Mouse (Mus musculus): ENCODE measurements at regions not wholly inside any gene's neighbourhood (a gene's known extent, or its start where the extent isn't known, plus 50 kb on each side); places are given as distances from the start of the nearest gene placed in this dataset.

- TF ChIP-seq POLR2A (IDR thresholded peaks at IDR 0.05; ENCODE audit: low read depth, low read length) (no peak), CTCF (IDR thresholded peaks at IDR 0.05; ENCODE audit: borderline replicate concordance, insufficient read depth, low read length) (no peak)
These were observed 73.1 kb upstream of the Cpm start for GRCm38 (mm10) chr10:117556027-117556789.

DNA sequence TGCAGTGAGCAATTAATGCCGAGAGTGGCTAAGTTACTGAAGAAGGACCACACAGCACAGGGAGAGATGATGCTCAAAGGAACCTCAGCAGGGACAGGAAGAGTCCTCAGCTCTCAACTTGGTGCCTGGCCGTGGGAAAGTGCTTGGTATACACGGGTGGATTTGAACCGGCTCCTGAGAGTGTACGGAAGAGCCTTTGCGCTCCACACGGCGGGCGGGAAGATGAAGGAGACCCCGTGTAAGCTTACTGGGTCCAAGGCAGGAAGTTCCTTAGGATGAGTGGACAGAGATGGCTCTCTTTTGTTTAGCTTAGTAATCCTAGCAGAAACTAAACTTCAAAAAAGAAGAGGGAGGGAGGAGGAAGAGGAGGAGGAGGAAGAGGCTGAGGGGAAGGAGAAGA lies 73.8 kb upstream of the Cpm start:
- Histone ChIP-seq H3K4me1 (ENCODE audit: control insufficient read depth, insufficient read depth, low read length) (no peaks in the 10 kb centered on the region), H3K27ac (ENCODE audit: insufficient read depth, low read length) (no peak overlapping the region), H3K4me3 (ENCODE audit: insufficient read depth, low read length) (no peak overlapping the region)
- no peak for TF ChIP-seq POLR2A (IDR thresholded peaks at IDR 0.05; ENCODE audit: low read depth, low read length)
- no peak for TF ChIP-seq CTCF (IDR thresholded peaks at IDR 0.05; ENCODE audit: borderline replicate concordance, insufficient read depth, low read length)

More at GRCm38 (mm10) chr10:117556027-117556789, 73.1 kb upstream of the Cpm start:
- Histone ChIP-seq H3K4me3 (ENCODE audit: insufficient read depth, low read length) (no peak overlapping the region), H3K4me1 (ENCODE audit: control insufficient read depth, insufficient read depth, low read length) (no peaks in the 10 kb centered on the region), H3K27ac (ENCODE audit: insufficient read depth, low read length) (no peak overlapping the region)

DNA sequence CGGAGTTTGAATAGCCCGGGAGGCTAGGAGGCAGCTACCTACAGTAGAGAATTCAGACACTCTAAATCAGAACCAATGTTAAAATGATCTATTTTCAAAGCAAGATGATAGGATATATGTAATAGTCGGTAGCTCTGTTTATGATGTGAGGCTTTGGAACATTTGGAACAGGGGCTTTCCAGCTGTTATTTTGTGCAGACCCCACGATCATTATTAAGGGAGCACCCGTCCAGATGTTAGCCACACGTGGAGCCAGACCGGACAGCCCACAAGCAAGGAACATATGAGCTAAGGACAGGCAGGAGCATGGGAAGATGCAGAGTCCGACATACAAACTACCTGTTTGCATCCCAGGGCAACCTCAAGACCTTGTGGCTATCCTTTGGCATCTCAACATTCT lies 74.3 kb upstream of the Cpm start:
- no peak overlapping the region for H3K27ac ChIP-seq (ENCODE audit: insufficient read depth, low read length)
- TF ChIP-seq CTCF (IDR thresholded peaks at IDR 0.05; ENCODE audit: borderline replicate concordance, insufficient read depth, low read length) (no peak), POLR2A (IDR thresholded peaks at IDR 0.05; ENCODE audit: low read depth, low read length) (no peak)
- no peak overlapping the region for H3K4me3 ChIP-seq (ENCODE audit: insufficient read depth, low read length)
- no peaks in the 10 kb centered on the region for H3K4me1 ChIP-seq (ENCODE audit: control insufficient read depth, insufficient read depth, low read length)

DNA sequence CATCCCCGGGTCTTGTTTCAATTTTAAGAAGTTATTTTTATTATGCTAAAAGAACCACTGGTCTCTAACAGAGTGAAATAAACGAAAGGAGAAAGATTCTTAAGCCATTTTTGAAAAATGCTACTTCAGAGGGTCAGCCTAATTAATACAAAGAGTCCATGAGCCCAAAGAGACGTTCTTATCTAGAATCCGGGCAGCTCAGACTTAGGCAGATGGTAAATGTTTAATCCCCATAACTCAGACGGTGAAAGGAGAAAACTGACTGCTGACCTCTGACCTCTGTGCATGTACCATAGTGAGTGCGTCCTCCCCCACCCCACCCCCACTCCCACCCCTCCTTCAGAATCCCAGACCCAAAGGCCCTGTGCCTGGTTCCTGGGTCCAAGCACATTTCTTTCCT lies 74.8 kb upstream of the Cpm start:
- Histone ChIP-seq H3K4me3 (ENCODE audit: insufficient read depth, low read length) (no peak overlapping the region), H3K27ac (ENCODE audit: insufficient read depth, low read length) (no peak overlapping the region), H3K4me1 (ENCODE audit: control insufficient read depth, insufficient read depth, low read length) (no peaks in the 10 kb centered on the region)
- TF ChIP-seq CTCF (IDR thresholded peaks at IDR 0.05; ENCODE audit: borderline replicate concordance, insufficient read depth, low read length) (no peak), POLR2A (IDR thresholded peaks at IDR 0.05; ENCODE audit: low read depth, low read length) (no peak)

DNA sequence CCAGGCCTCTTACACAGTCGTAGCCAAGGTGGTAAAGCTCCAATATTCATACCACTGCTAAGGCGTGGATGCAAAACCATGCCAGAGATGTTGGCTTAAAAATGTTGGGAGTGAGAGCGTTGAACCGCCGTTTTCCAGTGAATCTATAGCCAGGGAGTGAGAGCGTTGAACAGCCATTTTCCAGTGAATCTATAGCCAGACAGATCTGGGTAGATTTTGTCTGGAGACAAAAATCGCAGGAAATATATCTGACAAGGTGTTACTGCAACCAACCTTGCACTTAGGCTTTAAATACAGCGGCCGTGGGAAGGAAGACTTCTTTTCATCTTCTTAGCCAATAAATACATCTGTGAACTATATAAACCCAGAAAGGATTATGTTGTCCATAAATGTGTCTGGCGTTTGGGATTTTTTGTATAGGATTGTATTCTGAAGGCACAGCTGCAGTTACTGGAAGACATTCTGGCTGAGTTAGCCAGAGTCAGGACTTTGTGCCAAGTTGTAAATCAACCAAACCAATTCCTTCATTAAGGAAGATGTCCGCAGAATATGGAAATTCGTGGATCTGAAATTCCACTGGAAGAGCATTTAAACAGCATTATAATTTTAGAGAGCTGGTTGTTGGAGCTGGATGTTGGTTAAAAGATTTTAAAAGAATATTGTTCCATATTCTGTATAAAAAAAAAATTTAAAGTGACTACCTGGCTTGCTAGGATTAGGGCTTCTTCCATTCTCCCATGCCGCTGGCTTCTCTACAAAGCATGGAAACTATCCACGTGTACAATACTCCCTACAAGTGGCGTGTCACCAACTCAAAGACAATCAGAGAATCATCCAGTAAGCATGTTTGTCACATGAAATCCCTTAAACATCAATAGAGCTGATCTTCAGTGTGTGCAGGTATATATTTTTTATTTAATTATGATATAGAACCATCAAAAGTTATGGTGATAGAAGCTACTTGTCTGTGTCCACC lies 75.8 kb upstream of the Cpm start:
- no peak overlapping the region for H3K27ac ChIP-seq (ENCODE audit: insufficient read depth, low read length)
- H3K4me3 ChIP-seq (ENCODE audit: insufficient read depth, low read length), result no peak overlapping the region
- H3K4me1 ChIP-seq (ENCODE audit: control insufficient read depth, insufficient read depth, low read length), result no peaks in the 10 kb centered on the region
- TF ChIP-seq POLR2A (IDR thresholded peaks at IDR 0.05; ENCODE audit: low read depth, low read length) (no peak), CTCF (IDR thresholded peaks at IDR 0.05; ENCODE audit: borderline replicate concordance, insufficient read depth, low read length) (no peak)

- TF ChIP-seq POLR2A (IDR thresholded peaks at IDR 0.05; ENCODE audit: low read depth, low read length) (no peak), CTCF (IDR thresholded peaks at IDR 0.05; ENCODE audit: borderline replicate concordance, insufficient read depth, low read length) (no peak)
- Histone ChIP-seq H3K4me3 (ENCODE audit: insufficient read depth, low read length) (no peak overlapping the region), H3K27ac (ENCODE audit: insufficient read depth, low read length) (no peak overlapping the region), H3K4me1 (ENCODE audit: control insufficient read depth, insufficient read depth, low read length) (0 out of 2 replicates have a peak, but pooled peaks cover under 1% of the 10 kb centered on the region)
These were observed 77.1 kb upstream of the Cpm start for GRCm38 (mm10) chr10:117552049-117552652.

- H3K4me3 ChIP-seq (ENCODE audit: insufficient read depth, low read length), result no peak overlapping the region
- 0 out of 2 replicates have a peak, but pooled peaks cover 2% of the 10 kb centered on the region for H3K4me1 ChIP-seq (ENCODE audit: control insufficient read depth, insufficient read depth, low read length)
- no peak overlapping the region for H3K27ac ChIP-seq (ENCODE audit: insufficient read depth, low read length)
- TF ChIP-seq POLR2A (IDR thresholded peaks at IDR 0.05; ENCODE audit: low read depth, low read length) (no peak), CTCF (IDR thresholded peaks at IDR 0.05; ENCODE audit: borderline replicate concordance, insufficient read depth, low read length) (no peak)
These were observed 77.9 kb upstream of the Cpm start for GRCm38 (mm10) chr10:117551234-117552048.

DNA sequence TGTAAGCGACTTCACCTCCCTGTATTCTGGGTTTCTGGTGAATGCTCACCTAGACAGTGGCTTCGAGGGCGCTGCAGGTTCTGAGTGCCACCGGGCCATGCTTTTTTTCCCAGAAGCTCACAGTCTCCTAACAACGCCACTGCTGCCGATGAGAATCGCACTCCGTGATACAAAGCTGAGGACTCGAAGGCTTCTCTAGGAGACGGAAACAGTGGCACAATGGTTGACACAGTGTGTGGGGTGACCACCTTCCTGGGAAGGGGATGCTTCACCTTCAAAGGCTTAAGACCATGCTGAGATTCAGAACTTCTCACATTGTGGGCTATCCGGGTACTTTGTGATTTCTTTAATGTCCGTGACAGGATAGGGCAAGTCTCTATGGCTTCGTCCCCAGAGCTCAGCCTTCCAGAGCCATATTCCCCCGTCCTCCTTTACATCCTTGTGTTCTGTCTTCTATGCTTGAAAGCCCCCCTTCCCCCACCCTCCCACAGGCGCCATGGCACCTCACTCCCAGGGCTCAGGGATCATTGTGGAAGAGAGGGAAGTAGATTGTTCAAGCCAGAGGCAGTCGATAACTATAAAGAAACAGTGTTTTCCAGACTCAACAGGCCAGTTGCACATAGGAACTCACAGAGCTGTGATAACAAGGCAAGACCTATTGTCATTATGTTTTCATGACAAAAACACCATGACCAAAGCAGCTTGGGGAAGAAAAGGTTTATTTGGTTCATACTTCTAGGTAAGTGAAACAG lies 79.3 kb upstream of the Cpm start:
- H3K4me3 ChIP-seq (ENCODE audit: insufficient read depth, low read length), result no peak overlapping the region
- 0 out of 2 replicates have a peak, but pooled peaks cover 2% of the 10 kb centered on the region for H3K4me1 ChIP-seq (ENCODE audit: control insufficient read depth, insufficient read depth, low read length)
- TF ChIP-seq POLR2A (IDR thresholded peaks at IDR 0.05; ENCODE audit: low read depth, low read length), result no peak
- no peak for TF ChIP-seq CTCF (IDR thresholded peaks at IDR 0.05; ENCODE audit: borderline replicate concordance, insufficient read depth, low read length)
- no peak overlapping the region for H3K27ac ChIP-seq (ENCODE audit: insufficient read depth, low read length)
